Mouse (Mus musculus) midbrain, embryonic 10.5 days (tissue): Measurements from ENCODE around the gene Shisal1. TPM values are rescaled to one million over a fixed set of nuclear protein-coding genes. Genes with fewer than 3 reads are reported as not detected.

Experiments used
- DNase-seq: peaks from one replicate; pipeline ENCODE4 v3.0.0-alpha.2; 2017; ENCODE audit warnings: low spot score
- H3K27ac ChIP-seq: fragments of 300-500 bp; sonication (generic); replicated peaks from 2 replicates; pipeline ENCODE4 v1.5.1; 2016; ENCODE audit warnings: mild to moderate bottlenecking
- H3K27me3 ChIP-seq: fragments of 300-500 bp; sonication (generic); 2 replicates; pipeline ENCODE4 v1.6.1; 2016; ENCODE audit warnings: low read depth, mild to moderate bottlenecking; ENCODE audit not compliant: poor library complexity, severe bottlenecking
- H3K36me3 ChIP-seq: fragments of 300-500 bp; sonication (generic); 2 replicates; pipeline ENCODE4 v1.6.1; 2016; ENCODE audit warnings: mild to moderate bottlenecking, moderate library complexity
- H3K4me1 ChIP-seq: fragments of 300-500 bp; sonication (generic); 2 replicates; pipeline ENCODE4 v1.6.1; 2016
- H3K4me3 ChIP-seq: fragments of 300-500 bp; sonication (generic); 2 replicates; pipeline ENCODE4 v1.5.1; 2016; ENCODE audit warnings: mild to moderate bottlenecking, moderate library complexity
- H3K9me3 ChIP-seq: fragments of 300-500 bp; sonication (generic); replicated peaks from 2 replicates; pipeline ENCODE4 v1.6.1; 2016; ENCODE audit warnings: mild to moderate bottlenecking
- WGBS: fragments of 180-500 bp; shearing (Covaris S2); methylation state at CpG from one replicate; pipeline ENCODE4 v1.1.7; 2016; 5-methylcytosine and 5-hydroxymethylcytosine counted together
- polyA plus RNA-seq: library from polyadenylated mRNA; unstranded; fragments of >200 nt; fragmentation: Nextera tagmentation; extraction: Ambion mirVana; gene quantifications from 2 replicates; pipeline ENCODE4 v1.2.1, GENCODE M21; 2016

Shisal1 gene
- polyA plus RNA-seq, 1 experiment from 2014 or later: 5.7 TPM

DNA sequence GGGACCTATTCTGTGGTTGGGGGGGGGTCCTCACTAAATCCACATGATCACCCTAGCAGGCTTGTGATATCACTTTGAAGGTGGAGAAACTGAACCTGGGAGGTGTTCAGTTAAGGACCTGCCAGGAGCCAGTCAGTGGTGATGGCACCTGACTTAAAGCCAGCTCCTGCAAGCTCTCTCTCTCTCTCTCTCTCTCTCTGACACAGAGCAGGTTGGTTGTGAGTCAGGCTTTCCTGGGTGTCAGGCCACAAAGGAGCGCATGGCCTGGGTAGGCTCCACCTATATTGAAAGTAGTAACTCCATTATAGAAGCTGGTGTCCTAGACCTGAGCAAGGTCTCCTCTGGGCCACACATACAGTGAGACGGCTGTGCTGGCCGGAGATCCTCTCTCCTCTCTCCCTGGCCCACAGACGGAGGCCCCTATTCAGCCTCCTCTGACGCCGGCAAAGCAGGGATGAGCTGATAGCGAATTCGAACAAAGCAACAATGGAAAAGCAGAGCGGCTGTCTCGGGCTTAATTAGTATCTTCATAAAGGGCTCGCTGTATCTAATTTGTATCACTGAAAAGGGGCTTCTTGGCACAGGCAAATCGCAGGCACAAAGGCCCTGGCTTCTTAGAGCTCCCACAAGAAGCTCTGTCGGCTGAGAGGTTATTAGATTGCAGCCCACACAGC is 29.2 kb downstream of the Shisal1 start:
- H3K4me1 ChIP-seq: peaks cover 80% of the 10 kb centered on the region
- H3K27ac ChIP-seq: peak overlapping the region; percentile 90
- DNase-seq: peak; percentile 80
- peaks cover 15% of the 10 kb centered on the region for H3K36me3 ChIP-seq
- WGBS: 12% methylated on average over 13 of the region's 13 CpGs
- H3K9me3 ChIP-seq: peaks cover 8% of the 10 kb centered on the region
- H3K27me3 ChIP-seq: peaks cover 63% of the 10 kb centered on the region
- H3K4me3 ChIP-seq: peak overlapping the region; percentile 31

DNA sequence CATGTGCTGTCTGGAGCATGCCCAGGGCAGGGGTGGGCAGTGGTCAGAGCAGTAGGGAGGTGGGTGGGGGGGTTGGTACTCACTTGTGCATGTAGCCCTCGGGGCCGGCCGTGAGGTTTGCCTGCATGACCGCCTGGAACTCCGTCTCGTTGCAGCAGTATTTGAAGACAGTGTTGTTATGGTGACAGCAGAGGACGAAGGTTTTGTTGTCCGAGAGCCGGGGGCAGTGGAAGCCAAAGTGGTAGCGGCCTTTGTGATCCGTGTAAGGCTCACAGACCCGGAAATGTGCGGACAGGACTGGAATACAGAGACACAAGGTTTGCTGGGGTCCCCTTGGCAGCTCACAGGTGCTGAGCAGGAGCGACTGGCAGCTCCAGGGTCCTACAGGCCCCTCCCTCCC is 29.9 kb downstream of the Shisal1 start:
- Histone ChIP-seq H3K9me3 (peaks cover 8% of the 10 kb centered on the region), H3K27ac (peak overlapping the region; percentile 90), H3K27me3 (peaks cover 60% of the 10 kb centered on the region), H3K4me1 (peaks cover 80% of the 10 kb centered on the region), H3K4me3 (peak overlapping the region; percentile 31), H3K36me3 (peaks cover 15% of the 10 kb centered on the region)
- WGBS: 37% methylated on average over 14 of the region's 14 CpGs
- peak; percentile 57 for DNase-seq

- Histone ChIP-seq H3K4me1 (peaks cover 80% of the 10 kb centered on the region), H3K27ac (peak overlapping the region; percentile 81), H3K27me3 (peaks cover 46% of the 10 kb centered on the region), H3K36me3 (peaks cover 15% of the 10 kb centered on the region), H3K9me3 (peaks cover 8% of the 10 kb centered on the region), H3K4me3 (no peak overlapping the region)
- WGBS: 16% methylated on average over 9 of the region's 9 CpGs
- DNase-seq: peak; percentile 59
Observed at GRCm38 (mm10) chr15:84414040-84414848, 32.7 kb downstream of the Shisal1 start.

DNA sequence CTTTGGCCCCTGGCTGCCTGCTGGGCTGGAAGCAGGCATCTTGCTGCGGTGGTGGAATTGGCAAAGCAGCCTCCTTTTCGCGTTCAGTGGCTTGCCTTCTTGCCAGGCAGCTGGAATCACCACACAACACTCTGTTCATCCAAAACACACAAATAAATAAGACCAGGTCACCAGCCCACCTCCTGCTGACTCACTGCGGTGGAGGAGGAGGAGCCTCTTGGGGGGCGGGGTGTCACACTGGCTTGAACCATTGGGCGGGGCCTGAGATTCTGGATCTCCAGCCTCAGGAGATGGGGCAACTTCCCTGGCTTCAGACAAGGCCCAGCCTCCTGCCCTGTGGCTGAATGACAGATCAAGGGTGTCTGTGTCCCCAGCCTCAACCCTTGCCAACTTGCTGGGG is 34.5 kb downstream of the Shisal1 start:
- WGBS: 8% methylated on average over 6 of the region's 6 CpGs
- no peak overlapping the region for H3K4me3 ChIP-seq
- peaks cover 76% of the 10 kb centered on the region for H3K4me1 ChIP-seq
- H3K9me3 ChIP-seq: peaks cover 8% of the 10 kb centered on the region
- peaks cover 35% of the 10 kb centered on the region for H3K27me3 ChIP-seq
- peak overlapping the region; percentile 81 for H3K27ac ChIP-seq
- peaks cover 15% of the 10 kb centered on the region for H3K36me3 ChIP-seq
- DNase-seq: peak; percentile 38

DNA sequence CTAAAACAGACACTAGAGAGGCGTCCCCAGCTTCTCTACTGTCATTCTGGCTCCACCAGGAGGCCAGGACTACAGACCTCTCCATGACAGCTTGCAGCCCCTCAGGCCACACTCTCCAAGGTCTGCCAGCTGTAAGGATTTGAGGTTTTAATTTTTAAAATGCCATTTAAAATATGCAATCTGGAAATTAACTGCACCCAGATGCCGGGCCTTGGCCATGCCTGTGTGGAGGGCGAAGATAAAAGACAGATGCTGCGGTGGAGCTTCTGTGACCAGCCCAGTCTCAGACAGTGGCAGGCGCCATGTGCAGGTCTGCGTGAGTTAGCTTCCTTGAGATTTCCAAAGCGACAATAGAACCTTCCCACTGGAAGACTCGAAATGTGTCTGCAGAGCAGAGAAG is 36.8 kb downstream of the Shisal1 start:
- DNase-seq: no peak
- Histone ChIP-seq H3K9me3 (no peaks in the 10 kb centered on the region), H3K4me1 (peaks cover 66% of the 10 kb centered on the region), H3K27me3 (peaks cover 38% of the 10 kb centered on the region), H3K36me3 (peaks cover 20% of the 10 kb centered on the region), H3K27ac (peak overlapping the region; percentile 52; the same call in 1 of the 2 replicates), H3K4me3 (no peak overlapping the region)
- WGBS: 69% methylated on average over 8 of the region's 8 CpGs

DNA sequence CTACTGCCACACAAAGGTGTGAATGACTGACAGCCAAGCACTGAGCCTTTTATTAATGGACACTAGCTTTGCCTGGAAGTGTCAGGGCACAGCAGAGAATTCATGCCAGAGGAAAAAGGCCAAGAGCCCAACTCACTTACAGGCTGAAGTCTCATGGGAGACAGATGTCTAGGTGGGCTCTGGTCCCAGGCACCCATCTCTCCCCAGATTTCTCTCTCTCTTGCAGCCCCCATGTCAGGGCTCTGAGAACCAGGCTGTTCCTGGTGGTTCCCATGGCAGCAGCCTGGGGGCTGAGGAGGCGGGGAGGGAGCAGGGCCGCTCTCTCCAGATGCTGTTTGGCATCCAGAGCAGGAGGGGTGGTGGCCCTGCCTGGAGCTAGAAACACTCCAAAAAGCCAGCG is 38.3 kb downstream of the Shisal1 start:
- H3K4me3 ChIP-seq: no peak overlapping the region
- H3K4me1 ChIP-seq: peaks cover 52% of the 10 kb centered on the region
- H3K27me3 ChIP-seq: peaks cover 30% of the 10 kb centered on the region
- H3K36me3 ChIP-seq: peaks cover 24% of the 10 kb centered on the region
- no peak for DNase-seq
- no peaks in the 10 kb centered on the region for H3K9me3 ChIP-seq
- peak overlapping the region; percentile 68 for H3K27ac ChIP-seq
- WGBS: 45% methylated on average over 3 of the region's 3 CpGs

GRCm38 (mm10) chr15:84405759-84406158 is 41.1 kb downstream of the Shisal1 start:
- Histone ChIP-seq H3K36me3 (peaks cover 30% of the 10 kb centered on the region), H3K9me3 (no peaks in the 10 kb centered on the region), H3K4me3 (no peak overlapping the region), H3K4me1 (peaks cover 55% of the 10 kb centered on the region), H3K27ac (peak overlapping the region; percentile 49), H3K27me3 (peaks cover 12% of the 10 kb centered on the region)
- 92% methylated on average over 3 of the region's 3 CpGs for WGBS
- no peak for DNase-seq

DNA sequence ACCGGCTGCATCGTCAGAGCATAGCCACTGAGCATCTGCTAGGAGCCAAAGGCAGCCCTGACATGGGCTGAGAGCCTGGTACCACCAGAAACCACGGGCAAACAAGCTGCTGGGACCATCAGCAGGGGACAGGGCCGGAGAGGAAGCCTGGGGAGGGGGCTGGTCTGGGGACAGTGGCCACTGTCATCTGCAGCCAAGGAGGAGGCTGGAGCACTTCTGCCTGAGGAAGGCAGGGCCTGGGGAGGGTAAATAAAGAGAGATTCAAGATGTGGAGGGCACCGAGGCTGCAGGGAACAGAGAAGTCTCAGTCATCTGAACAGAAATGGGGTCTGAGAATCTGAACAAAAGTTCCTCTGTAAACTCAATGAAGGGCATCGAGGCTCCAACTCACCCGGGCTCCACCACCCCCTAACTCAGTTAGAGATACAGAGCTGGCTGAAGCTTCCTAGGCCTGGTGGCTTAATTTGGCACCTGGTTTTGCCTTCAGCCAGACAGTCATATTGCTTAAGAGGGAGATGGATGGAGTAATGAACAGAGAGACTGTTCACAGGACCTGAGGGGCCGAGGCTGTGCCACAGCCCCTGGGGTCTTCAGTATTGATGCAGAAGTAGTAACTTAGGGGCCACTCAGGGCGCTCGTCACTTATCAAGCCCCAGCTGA is 43.3 kb downstream of the Shisal1 start:
- Histone ChIP-seq H3K4me1 (peaks cover 48% of the 10 kb centered on the region), H3K27me3 (peaks cover 7% of the 10 kb centered on the region), H3K36me3 (peaks cover 30% of the 10 kb centered on the region), H3K4me3 (no peak overlapping the region), H3K9me3 (no peaks in the 10 kb centered on the region), H3K27ac (peak overlapping the region; percentile 57)
- no peak for DNase-seq
- 80% methylated on average over 10 of the region's 10 CpGs for WGBS

GRCm38 (mm10) chr15:84398617-84399016 is 48.3 kb downstream of the Shisal1 start:
- Histone ChIP-seq H3K4me1 (peaks cover 78% of the 10 kb centered on the region), H3K27me3 (no peaks in the 10 kb centered on the region; the same call in 1 of the 2 replicates), H3K9me3 (no peaks in the 10 kb centered on the region), H3K27ac (peak overlapping the region; percentile 43), H3K36me3 (0 out of 2 replicates have a peak, but pooled peaks cover 6% of the 10 kb centered on the region), H3K4me3 (no peak overlapping the region)
- WGBS: 88% methylated on average over 4 of the region's 4 CpGs
- DNase-seq: no peak

- 77% methylated on average over 14 of the region's 14 CpGs for WGBS
- DNase-seq: no peak
- H3K4me1 ChIP-seq: peaks cover 77% of the 10 kb centered on the region
- H3K9me3 ChIP-seq: no peaks in the 10 kb centered on the region
- H3K4me3 ChIP-seq: no peak overlapping the region
- H3K36me3 ChIP-seq: no peaks in the 10 kb centered on the region
- no peaks in the 10 kb centered on the region for H3K27me3 ChIP-seq
- peak overlapping the region; percentile 69 for H3K27ac ChIP-seq
Observed at GRCm38 (mm10) chr15:84397663-84398169, 49.2 kb downstream of the Shisal1 start.

- 87% methylated on average over 14 of the region's 14 CpGs for WGBS
- no peak for DNase-seq
- no peak overlapping the region for H3K4me3 ChIP-seq
Observed at GRCm38 (mm10) chr15:84395341-84396067, 51.4 kb downstream of the Shisal1 start.

DNA sequence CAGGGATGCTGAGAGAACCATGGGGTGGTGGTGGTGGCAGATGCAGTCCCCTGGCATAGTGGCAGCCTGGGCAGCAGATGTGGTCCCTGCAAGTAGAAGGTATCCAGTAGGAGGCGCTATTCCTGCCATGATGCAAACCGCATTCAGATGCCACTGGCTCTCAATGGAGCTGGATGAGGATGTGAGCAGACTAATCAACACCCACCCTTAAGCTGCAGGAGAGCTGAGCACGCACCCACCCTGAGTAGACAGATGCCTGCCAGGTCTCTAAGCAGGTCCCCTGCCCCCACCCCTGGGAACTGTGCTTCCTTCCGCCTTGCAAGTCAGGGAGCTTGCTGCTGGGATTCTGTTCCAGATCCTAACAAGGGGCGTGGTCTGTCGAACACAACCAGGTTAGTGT is 53.6 kb downstream of the Shisal1 start:
- H3K4me3 ChIP-seq: no peak overlapping the region
- no peaks in the 10 kb centered on the region for H3K27me3 ChIP-seq
- WGBS: 52% methylated on average over 6 of the region's 6 CpGs
- peaks cover 24% of the 10 kb centered on the region for H3K36me3 ChIP-seq
- H3K27ac ChIP-seq: peak overlapping the region; percentile 55; the same call in 1 of the 2 replicates
- peaks cover 21% of the 10 kb centered on the region for H3K9me3 ChIP-seq
- peaks cover 42% of the 10 kb centered on the region for H3K4me1 ChIP-seq
- no peak for DNase-seq

More at GRCm38 (mm10) chr15:84395341-84396067, 51.4 kb downstream of the Shisal1 start:
- peaks cover 11% of the 10 kb centered on the region for H3K36me3 ChIP-seq
- peak overlapping the region; percentile 59; the same call in 1 of the 2 replicates for H3K27ac ChIP-seq
- peaks cover 57% of the 10 kb centered on the region for H3K4me1 ChIP-seq
- H3K9me3 ChIP-seq: peaks cover 7% of the 10 kb centered on the region; the same call in 1 of the 2 replicates
- no peaks in the 10 kb centered on the region for H3K27me3 ChIP-seq
